Mouse (Mus musculus) erythroblast, embryonic 14.5 days (primary cell): ENCODE measurements around the gene Slc35c2.

Experiments
- GATA1 ChIP-seq: IDR thresholded peaks from 2 replicates; pipeline ENCODE4 v1.6.1; 2012; ENCODE audit warnings: low read length, inconsistent platforms, mixed read lengths
- TAL1 ChIP-seq: IDR thresholded peaks from 3 replicates; pipeline ENCODE4 v1.6.1; 2012; ENCODE audit warnings: low read length, inconsistent platforms, mixed read lengths

DNA sequence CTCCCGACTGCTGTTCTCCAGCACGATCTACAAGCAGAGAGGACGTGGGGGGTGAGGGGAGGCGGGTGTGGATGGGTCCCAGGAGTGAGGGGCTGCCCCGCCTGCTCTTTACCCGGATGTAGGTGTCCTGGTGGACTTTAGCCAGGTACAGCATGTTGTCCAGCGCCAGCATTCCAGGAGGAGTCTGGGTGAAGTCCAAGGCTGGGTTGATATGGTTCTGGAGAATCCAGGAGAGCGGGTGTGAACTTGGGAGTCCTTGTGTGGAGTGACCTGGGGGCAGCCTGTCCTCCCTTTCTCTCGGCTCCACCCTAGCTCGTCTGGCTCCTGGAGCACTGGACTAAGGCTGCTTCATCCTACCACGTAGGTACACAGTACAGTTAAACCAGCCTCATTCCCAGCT lies 9.8 kb upstream of the Slc35c2 start:
- no peak for TF ChIP-seq TAL1
- no peak for TF ChIP-seq GATA1
